Comparison of ENCODE assay signal across 14 mouse cellular contexts in the genomic region with DNA sequence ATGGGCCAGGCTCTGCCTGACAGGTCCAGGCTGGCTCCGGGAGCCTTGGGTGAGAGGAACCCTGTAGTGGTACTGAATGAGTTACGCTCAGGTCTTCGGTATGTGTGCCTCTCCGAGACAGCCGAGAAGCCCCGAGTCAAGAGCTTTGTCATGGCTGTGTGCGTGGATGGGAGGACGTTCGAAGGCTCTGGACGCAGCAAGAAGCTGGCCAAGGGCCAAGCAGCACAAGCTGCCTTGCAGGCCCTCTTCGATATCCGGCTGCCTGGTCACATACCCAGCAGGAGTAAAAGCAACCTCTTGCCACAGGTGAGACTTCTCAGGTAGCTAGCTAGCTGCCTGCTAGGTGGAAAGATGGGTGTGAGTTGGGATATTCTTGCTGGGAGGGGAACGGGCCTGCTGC.
"Had no signal": no experiment of that assay in that cellular context is flagged by ENCODE, and none has a peak within 500 bp of the region (broad histone marks: within the 10 kb centered on the region; RNA-seq: fewer than 3 reads in every experiment).

No protein-coding gene starts in this region.

- H3K9ac ChIP-seq: liver, embryonic 15.5 days; midbrain, embryonic 15.5 days; neural tube, embryonic 12.5 days had no signal

- DNase-seq: kidney, adult 9 months; kidney, postnatal 4 days; lung, postnatal 14 days; thymus, adult 2 months; thymus, postnatal 25 days had no signal

- H3K27ac ChIP-seq: kidney, postnatal 0 days; layer of hippocampus, adult 2 months; limb, embryonic 10.5 days; liver, embryonic 15.5 days; midbrain, embryonic 15.5 days; neural tube, embryonic 12.5 days had no signal

- H3K4me2 ChIP-seq: liver, embryonic 11.5 days; liver, embryonic 15.5 days; midbrain, embryonic 15.5 days; neural tube, embryonic 12.5 days had no signal

- H3K36me3 ChIP-seq: limb, embryonic 10.5 days; liver, embryonic 15.5 days; midbrain, embryonic 15.5 days; neural tube, embryonic 12.5 days had no signal

- H3K27me3 ChIP-seq: liver, embryonic 15.5 days; midbrain, embryonic 15.5 days; neural tube, embryonic 12.5 days had no signal

- ATAC-seq: inflammation-experienced regulatory T-cells, adult 6 months; intestine, postnatal 0 days; midbrain, embryonic 15.5 days had no signal

- H3K9me3 ChIP-seq: limb, embryonic 10.5 days; liver, embryonic 15.5 days; midbrain, embryonic 15.5 days; neural tube, embryonic 12.5 days had no signal

- H3K4me3 ChIP-seq: layer of hippocampus, adult 2 months; limb, embryonic 10.5 days; liver, embryonic 15.5 days; midbrain, embryonic 15.5 days; neural tube, embryonic 12.5 days had no signal

- H3K4me1 ChIP-seq: liver, embryonic 15.5 days; neural tube, embryonic 12.5 days had no signal
